Mouse (Mus musculus): ENCODE results near the gene Gm43720. TPM values are rescaled to one million over a fixed set of nuclear protein-coding genes. Genes with fewer than 3 reads are reported as not detected.
"Not testable (repeated sequence)": the region's sequence is repeated elsewhere in the genome, so short reads cannot be mapped to it uniquely, and the experiment has no call there.

Gene Gm43720
- polyA plus RNA-seq, 1 experiment from 2014 or later, result 0.06 TPM

GRCm38 (mm10) chr5:138222111-138222510 is 57.6 kb downstream of the Gm43720 start:
- no peak overlapping the region for H3K27ac ChIP-seq (ENCODE audit: low read depth, low read length)
- no peak overlapping the region for H3K4me2 ChIP-seq (replicated peaks; ENCODE audit: low read depth, low read length)
- ATAC-seq (ENCODE audit: low FRiP score), result no peak
- no peaks in the 10 kb centered on the region for H3K36me3 ChIP-seq (ENCODE audit: control insufficient read depth, insufficient read depth, low read length)
- DNase-seq (ENCODE audit: low spot score), result peak; percentile 83
- no peaks in the 10 kb centered on the region for H3K4me1 ChIP-seq (replicated peaks; ENCODE audit: control insufficient read depth, insufficient read depth, low read length)
- H3K27me3 ChIP-seq (ENCODE audit: control insufficient read depth, insufficient read depth, low read length), result no peaks in the 10 kb centered on the region
- H3K4me3 ChIP-seq (ENCODE audit: low read depth, low read length), result no peak overlapping the region
- H3K9me3 ChIP-seq (ENCODE audit: control insufficient read depth, low read length), result no peaks in the 10 kb centered on the region
- WGBS, result 24% methylated on average over 4 of the region's 4 CpGs
- H3K9ac ChIP-seq (ENCODE audit: low read depth, low read length), result no peak overlapping the region

GRCm38 (mm10) chr5:138219864-138220263 is 59.9 kb downstream of the Gm43720 start:
- no peaks in the 10 kb centered on the region for H3K36me3 ChIP-seq (ENCODE audit: control insufficient read depth, insufficient read depth, low read length)
- no peak overlapping the region for H3K4me2 ChIP-seq (replicated peaks; ENCODE audit: low read depth, low read length)
- H3K27me3 ChIP-seq (ENCODE audit: control insufficient read depth, insufficient read depth, low read length), result no peaks in the 10 kb centered on the region
- no peak overlapping the region for H3K27ac ChIP-seq (ENCODE audit: low read depth, low read length)
- no peak for ATAC-seq (ENCODE audit: low FRiP score)
- H3K9me3 ChIP-seq (ENCODE audit: control insufficient read depth, low read length), result no peaks in the 10 kb centered on the region
- DNase-seq (ENCODE audit: low spot score), result no peak
- H3K9ac ChIP-seq (ENCODE audit: low read depth, low read length), result no peak overlapping the region
- WGBS, result 79% methylated on average over 2 of the region's 2 CpGs
- H3K4me1 ChIP-seq (replicated peaks; ENCODE audit: control insufficient read depth, insufficient read depth, low read length), result no peaks in the 10 kb centered on the region
- H3K4me3 ChIP-seq (ENCODE audit: low read depth, low read length), result no peak overlapping the region

- not testable (repeated sequence) for H3K4me2 ChIP-seq (replicated peaks; ENCODE audit: low read depth, low read length); H3K9ac ChIP-seq (ENCODE audit: low read depth, low read length); H3K9me3 ChIP-seq (ENCODE audit: control insufficient read depth, low read length); DNase-seq (ENCODE audit: low spot score); H3K27me3 ChIP-seq (ENCODE audit: control insufficient read depth, insufficient read depth, low read length); ATAC-seq (ENCODE audit: low FRiP score); H3K4me3 ChIP-seq (ENCODE audit: low read depth, low read length); H3K27ac ChIP-seq (ENCODE audit: low read depth, low read length); H3K36me3 ChIP-seq (ENCODE audit: control insufficient read depth, insufficient read depth, low read length); H3K4me1 ChIP-seq (replicated peaks; ENCODE audit: control insufficient read depth, insufficient read depth, low read length)
- 93% methylated on average over 13 of the region's 13 CpGs for WGBS
Observed at GRCm38 (mm10) chr5:138216632-138217031, 63.1 kb downstream of the Gm43720 start.

Other genes starting within 250 kb of the Gm43720 start
- not detected in 2 replicates for gene Smok3c, start 226.8 kb downstream of the Gm43720 start, polyA plus RNA-seq (2014; fragmentation: Nextera tagmentation; extraction: Ambion mirVana)
- gene Zkscan1, start 194.9 kb downstream of the Gm43720 start, polyA plus RNA-seq (2014; fragmentation: Nextera tagmentation; extraction: Ambion mirVana), result 32.5 and 39.4 TPM in 2 replicates
- gene Zscan21, start 163.1 kb downstream of the Gm43720 start, polyA plus RNA-seq (2014; fragmentation: Nextera tagmentation; extraction: Ambion mirVana), result 110 and 124 TPM in 2 replicates
- gene Zfp113, start 124.2 kb downstream of the Gm43720 start, polyA plus RNA-seq (2014; fragmentation: Nextera tagmentation; extraction: Ambion mirVana), result 28.9 and 33.4 TPM in 2 replicates
- gene Cops6, start 118.9 kb downstream of the Gm43720 start, polyA plus RNA-seq (2014; fragmentation: Nextera tagmentation; extraction: Ambion mirVana), result 261 and 292 TPM in 2 replicates
- gene Ap4m1, start 108.0 kb downstream of the Gm43720 start, polyA plus RNA-seq (2014; fragmentation: Nextera tagmentation; extraction: Ambion mirVana), result 15.8 and 19.9 TPM in 2 replicates
- 220 and 253 TPM in 2 replicates for gene Mcm7, start 107.5 kb downstream of the Gm43720 start, polyA plus RNA-seq (2014; fragmentation: Nextera tagmentation; extraction: Ambion mirVana)
- gene Taf6, start 92.5 kb downstream of the Gm43720 start, polyA plus RNA-seq (2014; fragmentation: Nextera tagmentation; extraction: Ambion mirVana), result 106 and 110 TPM in 2 replicates
- 52.4 and 56.4 TPM in 2 replicates for gene Cnpy4, start 92.5 kb downstream of the Gm43720 start, polyA plus RNA-seq (2014; fragmentation: Nextera tagmentation; extraction: Ambion mirVana)
- gene Mblac1, start 85.6 kb downstream of the Gm43720 start, polyA plus RNA-seq (2014; fragmentation: Nextera tagmentation; extraction: Ambion mirVana), result 8.6 and 12.0 TPM in 2 replicates
- not detected in 2 replicates for gene Nxpe5, start 54.1 kb downstream of the Gm43720 start, polyA plus RNA-seq (2014; fragmentation: Nextera tagmentation; extraction: Ambion mirVana)
- gene Lamtor4, start 24.5 kb downstream of the Gm43720 start, polyA plus RNA-seq (2014; fragmentation: Nextera tagmentation; extraction: Ambion mirVana), result 51.0 and 54.4 TPM in 2 replicates
- gene BC037034, start 15.9 kb downstream of the Gm43720 start, polyA plus RNA-seq (2014; fragmentation: Nextera tagmentation; extraction: Ambion mirVana), result 7.0 and 7.1 TPM in 2 replicates
- gene Gal3st4, start 7.1 kb downstream of the Gm43720 start, polyA plus RNA-seq (2014; fragmentation: Nextera tagmentation; extraction: Ambion mirVana), result 4.6 and 6.1 TPM in 2 replicates
- gene Gpc2, start within 50 bp of the Gm43720 start, polyA plus RNA-seq (2014; fragmentation: Nextera tagmentation; extraction: Ambion mirVana), result 20.8 and 23.9 TPM in 2 replicates
- 3.0 and 3.5 TPM in 2 replicates for gene Stag3, start 282 bp upstream of the Gm43720 start, polyA plus RNA-seq (2014; fragmentation: Nextera tagmentation; extraction: Ambion mirVana)
- gene Pvrig, start 62.0 kb upstream of the Gm43720 start, polyA plus RNA-seq (2014; fragmentation: Nextera tagmentation; extraction: Ambion mirVana), result 0.14 TPM in 1 of 2 replicates, not detected in the other
- 54.0 and 58.2 TPM in 2 replicates for gene Zfp157, start 161.5 kb upstream of the Gm43720 start, polyA plus RNA-seq (2014; fragmentation: Nextera tagmentation; extraction: Ambion mirVana)

All from hindbrain, embryonic 11.5 days (tissue).